Mouse (Mus musculus) heart, postnatal 0 days (tissue): ENCODE measurements around the gene 9130019O22Rik. TPM values are rescaled to one million over a fixed set of nuclear protein-coding genes. Genes with fewer than 3 reads are reported as not detected.
"Not testable (repeated sequence)": the region's sequence is repeated elsewhere in the genome, so short reads cannot be mapped to it uniquely, and the experiment has no call there.

Source experiments
- ATAC-seq: fragments of 200-750 bp; cut with Nextera tagmentation; 2 replicates; pipeline ENCODE4 v1.8.0; 2017; ENCODE audit warnings: low read depth, moderate number of reproducible peaks, moderate library complexity; ENCODE audit not compliant: insufficient read depth
- DNase-seq: peaks from one replicate; pipeline ENCODE4 v3.0.0-alpha.2; 2016; ENCODE audit warnings: low spot score
- H3K27ac ChIP-seq: fragments of 300-500 bp; sonication (generic); 2 replicates; pipeline ENCODE4 v1.5.1; 2014; ENCODE audit warnings: low read depth, mild to moderate bottlenecking
- H3K27me3 ChIP-seq: fragments of 300-500 bp; sonication (generic); 2 replicates; pipeline ENCODE4 v1.6.1; 2014; ENCODE audit warnings: low read length, mixed read lengths; ENCODE audit not compliant: control insufficient read depth, insufficient read depth
- H3K36me3 ChIP-seq: fragments of 300-500 bp; sonication (generic); replicated peaks from 2 replicates; pipeline ENCODE4 v1.6.1; 2014; ENCODE audit warnings: low read length, mixed read lengths; ENCODE audit not compliant: control insufficient read depth, insufficient read depth
- H3K4me1 ChIP-seq: fragments of 300-500 bp; sonication (generic); 2 replicates; pipeline ENCODE4 v1.6.1; 2014; ENCODE audit warnings: antibody characterized with exemption; ENCODE audit not compliant: control insufficient read depth, insufficient read depth
- H3K4me2 ChIP-seq: fragments of 300-500 bp; sonication (generic); 2 replicates; pipeline ENCODE4 v1.6.1; 2014; ENCODE audit warnings: low read depth, mild to moderate bottlenecking, low read length, moderate library complexity
- H3K4me3 ChIP-seq: fragments of 300-500 bp; sonication (generic); 2 replicates; pipeline ENCODE4 v1.5.1; 2014; ENCODE audit warnings: low read depth, low read length
- H3K9ac ChIP-seq: fragments of 300-500 bp; sonication (generic); replicated peaks from 2 replicates; pipeline ENCODE4 v1.6.1; 2014; ENCODE audit warnings: low read depth, low read length, mixed read lengths
- H3K9me3 ChIP-seq: fragments of 300-500 bp; sonication (generic); replicated peaks from 2 replicates; pipeline ENCODE4 v1.6.1; 2016; ENCODE audit warnings: low read length; ENCODE audit not compliant: control insufficient read depth
- CTCF ChIP-seq: IDR thresholded peaks from 2 replicates; pipeline ENCODE4 v1.5.1; 2016; ENCODE audit warnings: antibody characterized with exemption, control low read depth, low read depth
- EP300 ChIP-seq: IDR thresholded peaks from 2 replicates; pipeline ENCODE4 v1.6.1; 2016; ENCODE audit warnings: antibody characterized with exemption, low read depth
- WGBS: fragments of 180-500 bp; shearing (Covaris S2); extraction: QIAGEN DNeasy Blood & Tissue Kit; methylation state at CpG from one replicate; pipeline ENCODE4 v1.1.7; 2014; 5-methylcytosine and 5-hydroxymethylcytosine counted together
- polyA plus RNA-seq: library from polyadenylated mRNA; unstranded; fragments of >200 nt; fragmentation: Nextera tagmentation; extraction: Ambion mirVana; gene quantifications from 2 replicates; pipeline ENCODE4 v1.2.1, GENCODE M21; 2015
- total RNA-seq: library from RNA; depleted of rRNA; stranded (reverse); fragments of >200 nt; gene quantifications from 2 replicates; pipeline ENCODE4 v1.2.3, GENCODE M21; 2014; ENCODE audit warnings: low replicate concordance

Gene 9130019O22Rik
- total and polyA plus RNA-seq, 2 experiments from 2014 or later, result 2.8 to 3.2 TPM

DNA sequence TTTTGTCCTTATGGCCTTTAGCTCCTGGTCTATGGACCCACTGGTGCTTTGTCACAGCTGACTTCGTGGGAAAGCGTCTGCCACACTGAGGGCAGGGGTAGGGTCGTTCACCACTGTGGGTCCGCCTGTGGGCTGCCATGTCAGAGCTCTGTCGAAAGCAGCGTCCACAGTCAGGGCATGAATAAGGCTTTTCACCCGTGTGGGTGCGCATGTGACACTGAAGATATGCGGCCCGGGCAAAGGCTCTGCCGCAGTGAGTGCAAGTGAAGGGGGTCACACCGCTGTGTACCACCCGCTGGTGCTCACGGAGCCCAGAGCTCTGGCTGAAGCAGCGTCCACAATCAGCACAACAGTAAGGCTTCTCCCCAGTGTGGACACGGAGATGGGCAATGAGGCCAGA lies 4.6 kb upstream of the 9130019O22Rik start:
- no peak overlapping the region for H3K27ac ChIP-seq
- no peak overlapping the region for H3K4me3 ChIP-seq
- peaks cover 7% of the 10 kb centered on the region for H3K36me3 ChIP-seq
- H3K9me3 ChIP-seq, result no peaks in the 10 kb centered on the region
- DNase-seq (no peak), ATAC-seq (no peak)
- peaks cover 14% of the 10 kb centered on the region for H3K4me1 ChIP-seq
- H3K27me3 ChIP-seq, result no peaks in the 10 kb centered on the region
- no peak overlapping the region for H3K9ac ChIP-seq
- no peak for TF ChIP-seq EP300
- TF ChIP-seq CTCF, result no peak
- WGBS, result 97% methylated on average over 16 of the region's 16 CpGs
- H3K4me2 ChIP-seq, result no peak overlapping the region

DNA sequence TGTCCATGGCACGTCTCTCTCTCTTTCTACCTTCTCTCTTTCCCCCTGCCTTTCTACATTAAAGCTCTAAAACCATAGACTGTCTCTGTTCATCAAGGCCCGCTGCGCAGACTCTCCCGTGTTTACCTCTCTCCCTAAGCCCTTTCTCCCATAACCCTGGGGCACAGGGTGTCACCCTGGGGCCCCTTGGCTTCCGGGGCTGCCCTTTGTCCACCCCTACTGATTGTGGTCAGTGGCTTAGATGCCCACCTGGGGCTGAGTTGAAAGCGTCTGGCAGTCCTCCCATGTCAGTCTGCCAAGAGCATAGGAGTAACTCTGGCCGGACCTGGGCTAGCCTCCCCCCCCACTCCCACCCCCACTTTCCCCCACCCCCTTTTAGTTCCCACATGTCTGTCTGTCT lies 3.3 kb upstream of the 9130019O22Rik start:
- Histone ChIP-seq H3K4me3 (no peak overlapping the region), H3K27me3 (no peaks in the 10 kb centered on the region), H3K36me3 (peaks cover 7% of the 10 kb centered on the region), H3K4me2 (no peak overlapping the region), H3K9ac (no peak overlapping the region), H3K27ac (no peak overlapping the region), H3K4me1 (peaks cover 14% of the 10 kb centered on the region), H3K9me3 (no peaks in the 10 kb centered on the region)
- TF ChIP-seq EP300 (no peak), CTCF (no peak)
- WGBS, result 75% methylated on average over 7 of the region's 7 CpGs
- DNase-seq, result no peak
- ATAC-seq, result no peak

DNA sequence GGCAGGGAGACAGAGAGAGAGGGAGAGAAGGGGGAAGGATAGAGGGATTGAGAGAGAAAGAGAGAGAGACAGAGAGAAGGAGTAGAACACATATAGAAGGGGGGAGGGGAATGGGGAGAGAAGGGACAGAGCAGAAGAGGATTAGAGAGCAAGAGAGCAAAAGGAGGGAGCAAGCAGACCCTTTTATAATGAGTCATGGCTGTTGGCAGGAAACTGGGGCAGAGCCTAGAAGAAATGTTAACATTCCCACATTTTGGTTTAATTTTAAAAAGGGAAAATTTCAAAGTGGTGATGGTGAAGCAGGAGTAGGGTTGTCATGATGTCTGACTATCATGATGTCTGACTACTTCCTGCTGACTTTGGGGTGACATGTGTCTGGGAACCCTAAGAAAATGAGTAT lies 1.2 kb upstream of the 9130019O22Rik start:
- not testable (repeated sequence) for H3K4me1 ChIP-seq, H3K36me3 ChIP-seq, ATAC-seq, H3K4me3 ChIP-seq, H3K4me2 ChIP-seq, H3K27me3 ChIP-seq, H3K9me3 ChIP-seq, DNase-seq, H3K27ac ChIP-seq, H3K9ac ChIP-seq

DNA sequence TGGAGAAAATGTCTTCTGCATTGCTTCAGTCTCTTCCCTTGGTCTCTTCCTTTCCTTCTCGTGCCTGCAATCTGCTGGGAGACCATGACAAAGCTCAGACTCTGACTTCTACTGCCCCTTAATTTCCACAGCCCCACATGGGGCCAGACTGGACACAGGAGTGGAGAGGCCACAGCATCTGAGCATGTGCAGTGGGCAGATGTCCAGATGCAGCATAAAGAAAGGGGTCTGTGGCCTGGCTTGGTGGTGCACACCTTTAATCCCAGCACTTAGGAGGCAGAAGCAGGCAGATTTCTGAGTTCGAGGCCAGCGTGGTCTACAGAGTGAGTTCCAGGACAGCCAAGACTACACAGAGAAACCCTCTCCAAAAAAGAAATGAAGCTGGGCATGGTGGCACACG lies 1.4 kb downstream of the 9130019O22Rik start:
- DNase-seq, H3K36me3 ChIP-seq, H3K27me3 ChIP-seq, H3K9me3 ChIP-seq, H3K4me1 ChIP-seq, H3K4me2 ChIP-seq, H3K27ac ChIP-seq, ATAC-seq, H3K9ac ChIP-seq, H3K4me3 ChIP-seq: not testable (repeated sequence)
- WGBS, result 90% methylated on average over 4 of the region's 4 CpGs

DNA sequence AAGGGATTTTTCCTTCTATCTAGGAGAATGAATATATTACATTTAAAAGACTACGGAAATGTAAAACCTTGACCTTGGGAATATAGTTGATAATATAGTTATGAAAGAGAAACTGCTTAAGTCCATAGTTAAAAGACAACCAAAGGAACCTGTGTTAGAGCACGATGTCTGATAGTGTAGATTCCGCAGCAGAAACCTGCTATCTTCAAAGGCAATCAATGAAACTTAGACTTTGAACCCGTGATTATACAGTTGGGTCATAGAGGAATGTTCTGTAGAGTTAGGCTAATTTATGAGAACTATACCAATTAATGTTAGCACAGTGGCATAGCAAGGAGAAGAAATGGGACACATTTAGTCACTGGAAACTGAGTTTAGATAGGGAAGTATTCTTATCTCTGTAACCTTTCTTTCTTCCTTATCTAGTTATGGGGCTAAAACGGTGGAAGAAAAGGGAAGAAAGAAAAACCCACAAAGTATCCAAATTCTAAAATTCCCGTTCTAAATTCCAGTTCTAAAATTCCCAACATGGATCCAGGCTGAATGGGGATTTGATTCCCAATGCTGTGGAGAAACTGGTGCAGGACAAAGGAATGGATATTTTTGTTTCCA lies 8.6 kb downstream of the 9130019O22Rik start:
- no peaks in the 10 kb centered on the region for H3K27me3 ChIP-seq
- H3K9me3 ChIP-seq, result no peaks in the 10 kb centered on the region
- H3K9ac ChIP-seq, result no peak overlapping the region
- H3K4me1 ChIP-seq, result no peaks in the 10 kb centered on the region
- DNase-seq (no peak), ATAC-seq (no peak)
- 57% methylated on average over 6 of the region's 6 CpGs for WGBS
- TF ChIP-seq CTCF (no peak), EP300 (no peak)
- no peak overlapping the region for H3K4me2 ChIP-seq
- no peak overlapping the region for H3K27ac ChIP-seq
- no peaks in the 10 kb centered on the region for H3K36me3 ChIP-seq
- no peak overlapping the region for H3K4me3 ChIP-seq
